Mouse (Mus musculus): ENCODE results near the gene Ccdc184.

The Ccdc184 gene

GRCm38 (mm10) chr15:98213336-98213870 lies 46.4 kb downstream of the Ccdc184 start:
- no peak for ATAC-seq (ENCODE audit: insufficient number of reproducible peaks, low FRiP score, low TSS enrichment)

GRCm38 (mm10) chr15:98214130-98214529 lies 47.2 kb downstream of the Ccdc184 start:
- no peak for ATAC-seq (ENCODE audit: insufficient number of reproducible peaks, low FRiP score, low TSS enrichment)
